Mouse (Mus musculus) lung, postnatal 0 days (tissue): ENCODE results near the gene Ppp4r3b.

ENCODE experiments used
- CTCF ChIP-seq: IDR thresholded peaks from 2 replicates; pipeline ENCODE4 v1.5.1; 2016; ENCODE audit warnings: antibody characterized with exemption, mild to moderate bottlenecking
- EP300 ChIP-seq: IDR thresholded peaks from 2 replicates; pipeline ENCODE4 v1.6.1; 2016; ENCODE audit warnings: antibody characterized with exemption, mild to moderate bottlenecking, control low read depth

- TF ChIP-seq EP300 (no peak), CTCF (no peak)
Observed at GRCm38 (mm10) chr11:29173706-29174436, 1.2 kb downstream of the Ppp4r3b start.
